Mouse (Mus musculus) embryonic facial prominence, embryonic 12.5 days (tissue): ENCODE data around the gene Lrrc4c. TPM values are rescaled to one million over a fixed set of nuclear protein-coding genes. Genes with fewer than 3 reads are reported as not detected.

Source experiments
- ATAC-seq: fragments of 200-750 bp; cut with Nextera tagmentation; 2 replicates; pipeline ENCODE4 v1.8.0; 2017; ENCODE audit not compliant: insufficient number of reproducible peaks, insufficient read depth, low FRiP score, low TSS enrichment
- H3K27ac ChIP-seq: fragments of 300-500 bp; sonication (generic); 2 replicates; pipeline ENCODE4 v1.5.1; 2016; ENCODE audit warnings: mild to moderate bottlenecking
- H3K27me3 ChIP-seq: fragments of 300-500 bp; sonication (generic); 2 replicates; pipeline ENCODE4 v1.6.1; 2016; ENCODE audit warnings: mild to moderate bottlenecking, moderate library complexity
- H3K36me3 ChIP-seq: fragments of 300-500 bp; sonication (generic); 2 replicates; pipeline ENCODE4 v1.6.1; 2016; ENCODE audit warnings: mild to moderate bottlenecking
- H3K4me1 ChIP-seq: fragments of 300-500 bp; sonication (generic); 2 replicates; pipeline ENCODE4 v1.6.1; 2016
- H3K4me2 ChIP-seq: fragments of 300-500 bp; sonication (generic); replicated peaks from 2 replicates; pipeline ENCODE4 v1.6.1; 2016; ENCODE audit warnings: mild to moderate bottlenecking, moderate library complexity
- H3K4me3 ChIP-seq: fragments of 300-500 bp; sonication (generic); 2 replicates; pipeline ENCODE4 v1.5.1; 2016; ENCODE audit warnings: mild to moderate bottlenecking
- H3K9ac ChIP-seq: fragments of 300-500 bp; sonication (generic); 2 replicates; pipeline ENCODE4 v1.6.1; 2016; ENCODE audit warnings: mild to moderate bottlenecking, moderate library complexity
- H3K9me3 ChIP-seq: fragments of 300-500 bp; sonication (generic); 2 replicates; pipeline ENCODE4 v1.6.1; 2016; ENCODE audit warnings: mild to moderate bottlenecking, moderate library complexity
- WGBS: fragments of 180-500 bp; shearing (Covaris S2); methylation state at CpG from one replicate; pipeline ENCODE4 v1.1.7; 2016; 5-methylcytosine and 5-hydroxymethylcytosine counted together
- polyA plus RNA-seq: library from polyadenylated mRNA; unstranded; fragments of >200 nt; fragmentation: Nextera tagmentation; extraction: Ambion mirVana; gene quantifications from 2 replicates; pipeline ENCODE4 v1.2.1, GENCODE M21; 2016

Gene Lrrc4c
- polyA plus RNA-seq, 1 experiment from 2014 or later: 4.0 TPM

GRCm38 (mm10) chr2:96573755-96574154 is 255.8 kb downstream of the Lrrc4c start:
- Histone ChIP-seq H3K9me3 (no peaks in the 10 kb centered on the region), H3K4me2 (no peak overlapping the region), H3K36me3 (no peaks in the 10 kb centered on the region), H3K27ac (no peak overlapping the region), H3K27me3 (no peaks in the 10 kb centered on the region), H3K4me3 (no peak overlapping the region), H3K9ac (no peak overlapping the region), H3K4me1 (no peaks in the 10 kb centered on the region)
- ATAC-seq: no peak
- WGBS: 84% methylated on average over 2 of the region's 2 CpGs

GRCm38 (mm10) chr2:96577701-96578100 is 259.7 kb downstream of the Lrrc4c start:
- Histone ChIP-seq H3K27ac (no peak overlapping the region), H3K9ac (no peak overlapping the region), H3K4me2 (no peak overlapping the region), H3K27me3 (no peaks in the 10 kb centered on the region), H3K4me1 (no peaks in the 10 kb centered on the region), H3K9me3 (no peaks in the 10 kb centered on the region), H3K4me3 (no peak overlapping the region), H3K36me3 (no peaks in the 10 kb centered on the region)
- no peak for ATAC-seq
- WGBS: 87% methylated on average over 8 of the region's 8 CpGs

GRCm38 (mm10) chr2:96580136-96580733 is 262.3 kb downstream of the Lrrc4c start:
- no peak for ATAC-seq
- H3K9me3 ChIP-seq: no peaks in the 10 kb centered on the region
- H3K27ac ChIP-seq: no peak overlapping the region
- no peak overlapping the region for H3K9ac ChIP-seq
- no peak overlapping the region for H3K4me3 ChIP-seq
- no peaks in the 10 kb centered on the region for H3K27me3 ChIP-seq
- no peaks in the 10 kb centered on the region for H3K36me3 ChIP-seq
- H3K4me1 ChIP-seq: no peaks in the 10 kb centered on the region
- no peak overlapping the region for H3K4me2 ChIP-seq
- WGBS: 85% methylated on average over 1 of the region's 1 CpGs

GRCm38 (mm10) chr2:96585665-96586064 is 267.7 kb downstream of the Lrrc4c start:
- Histone ChIP-seq H3K36me3 (no peaks in the 10 kb centered on the region), H3K4me1 (no peaks in the 10 kb centered on the region), H3K9ac (no peak overlapping the region), H3K9me3 (no peaks in the 10 kb centered on the region), H3K4me2 (no peak overlapping the region), H3K27me3 (no peaks in the 10 kb centered on the region), H3K27ac (no peak overlapping the region), H3K4me3 (no peak overlapping the region)
- WGBS: 8% methylated on average over 4 of the region's 4 CpGs
- 0 out of 2 replicates have a peak, but pooled peaks have one; percentile 64 for ATAC-seq

- H3K36me3 ChIP-seq: no peaks in the 10 kb centered on the region
- no peak overlapping the region for H3K4me3 ChIP-seq
- no peak overlapping the region for H3K4me2 ChIP-seq
- no peak for ATAC-seq
- no peaks in the 10 kb centered on the region for H3K4me1 ChIP-seq
- H3K27ac ChIP-seq: no peak overlapping the region
- no peak overlapping the region for H3K9ac ChIP-seq
- no peaks in the 10 kb centered on the region for H3K9me3 ChIP-seq
- no peaks in the 10 kb centered on the region for H3K27me3 ChIP-seq
- 93% methylated on average over 3 of the region's 3 CpGs for WGBS
These were observed 286.8 kb downstream of the Lrrc4c start for GRCm38 (mm10) chr2:96604801-96605200.

DNA sequence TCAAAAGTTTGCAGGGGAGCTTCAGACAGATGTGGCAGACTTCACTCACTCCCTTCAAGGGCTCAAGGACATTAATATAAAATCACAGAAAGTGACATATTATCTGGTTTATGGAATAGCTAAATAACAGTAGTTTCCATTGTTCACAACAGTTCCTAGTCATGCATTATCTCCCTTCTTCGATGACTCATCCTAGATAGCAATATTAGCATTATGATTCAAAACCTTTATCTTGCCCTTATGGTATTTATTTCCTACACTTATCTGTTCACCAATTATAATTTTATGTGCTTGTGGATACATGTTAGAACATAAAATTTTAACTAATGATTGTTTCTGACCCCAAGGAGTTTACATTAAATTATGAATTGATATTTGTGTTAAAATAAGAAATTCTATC is 296.2 kb downstream of the Lrrc4c start:
- H3K4me2 ChIP-seq: no peak overlapping the region
- no peak overlapping the region for H3K9ac ChIP-seq
- 88% methylated on average over 1 of the region's 1 CpGs for WGBS
- no peaks in the 10 kb centered on the region for H3K27me3 ChIP-seq
- H3K27ac ChIP-seq: no peak overlapping the region
- no peak for ATAC-seq
- no peaks in the 10 kb centered on the region for H3K36me3 ChIP-seq
- H3K4me1 ChIP-seq: no peaks in the 10 kb centered on the region
- H3K4me3 ChIP-seq: no peak overlapping the region
- no peaks in the 10 kb centered on the region for H3K9me3 ChIP-seq

DNA sequence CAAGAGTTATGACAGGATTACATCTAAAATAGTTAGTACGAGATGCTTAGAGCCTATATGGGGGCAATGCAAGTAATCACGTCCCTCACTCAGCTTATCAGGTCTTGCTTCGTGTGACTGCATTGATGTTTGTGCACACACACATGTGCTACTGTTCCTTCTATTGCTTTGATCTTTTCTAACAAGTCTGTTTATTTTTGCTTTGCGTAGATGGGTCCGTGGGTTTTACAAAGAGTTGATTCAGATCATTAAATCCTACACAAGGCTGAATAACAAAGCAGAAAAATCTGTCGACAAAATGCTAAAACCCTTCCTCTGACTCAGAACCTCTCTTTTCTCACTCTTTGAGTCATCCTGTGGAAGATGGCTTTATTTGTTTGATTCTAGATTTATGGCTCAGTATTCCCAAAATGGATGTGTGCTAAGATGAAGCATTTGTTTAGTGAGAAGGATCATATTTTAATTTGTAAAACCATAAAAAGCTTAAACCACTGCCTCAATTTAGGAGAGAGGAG is 300.8 kb downstream of the Lrrc4c start:
- 63% methylated on average over 6 of the region's 6 CpGs for WGBS
- H3K27me3 ChIP-seq: no peaks in the 10 kb centered on the region

GRCm38 (mm10) chr2:96667113-96667512 is 349.1 kb downstream of the Lrrc4c start:
- no peaks in the 10 kb centered on the region for H3K4me1 ChIP-seq
- no peak overlapping the region for H3K4me2 ChIP-seq
- WGBS: 44% methylated on average over 4 of the region's 4 CpGs
- H3K9me3 ChIP-seq: no peaks in the 10 kb centered on the region
- no peaks in the 10 kb centered on the region for H3K27me3 ChIP-seq
- H3K27ac ChIP-seq: no peak overlapping the region
- no peak for ATAC-seq
- no peak overlapping the region for H3K4me3 ChIP-seq
- no peak overlapping the region for H3K9ac ChIP-seq
- H3K36me3 ChIP-seq: no peaks in the 10 kb centered on the region

More for the DNA sequence above, 300.8 kb downstream of the Lrrc4c start:
- Histone ChIP-seq H3K27ac (no peak overlapping the region), H3K4me3 (no peak overlapping the region), H3K4me1 (no peaks in the 10 kb centered on the region), H3K9ac (no peak overlapping the region), H3K9me3 (no peaks in the 10 kb centered on the region), H3K36me3 (no peaks in the 10 kb centered on the region), H3K4me2 (no peak overlapping the region)
- ATAC-seq: no peak

DNA sequence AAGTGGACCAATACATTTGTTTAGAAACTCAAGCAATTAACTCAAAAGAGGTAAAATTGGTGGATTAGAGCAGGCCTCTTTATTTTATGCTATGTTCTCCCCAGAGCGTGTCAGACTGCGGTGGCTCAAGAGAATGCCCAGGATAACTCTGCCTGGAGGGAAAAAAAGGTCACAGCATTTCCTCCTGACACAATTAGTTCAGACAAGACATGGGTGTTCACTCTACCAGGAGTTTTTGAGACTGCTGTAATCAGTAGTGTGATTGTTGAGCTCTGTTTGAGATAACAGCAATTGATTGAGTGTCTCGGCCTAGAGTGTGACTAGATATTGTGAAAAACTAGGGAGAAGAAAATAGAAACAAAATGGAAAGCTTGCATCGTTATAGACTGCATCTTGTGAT is 363.8 kb downstream of the Lrrc4c start:
- no peaks in the 10 kb centered on the region for H3K9me3 ChIP-seq
- no peak overlapping the region for H3K9ac ChIP-seq
- no peaks in the 10 kb centered on the region for H3K36me3 ChIP-seq
- no peak overlapping the region for H3K4me3 ChIP-seq
- H3K27ac ChIP-seq: no peak overlapping the region
- WGBS: 41% methylated on average over 4 of the region's 4 CpGs
- no peaks in the 10 kb centered on the region for H3K4me1 ChIP-seq
- no peak for ATAC-seq
- H3K4me2 ChIP-seq: no peak overlapping the region
- no peaks in the 10 kb centered on the region for H3K27me3 ChIP-seq

DNA sequence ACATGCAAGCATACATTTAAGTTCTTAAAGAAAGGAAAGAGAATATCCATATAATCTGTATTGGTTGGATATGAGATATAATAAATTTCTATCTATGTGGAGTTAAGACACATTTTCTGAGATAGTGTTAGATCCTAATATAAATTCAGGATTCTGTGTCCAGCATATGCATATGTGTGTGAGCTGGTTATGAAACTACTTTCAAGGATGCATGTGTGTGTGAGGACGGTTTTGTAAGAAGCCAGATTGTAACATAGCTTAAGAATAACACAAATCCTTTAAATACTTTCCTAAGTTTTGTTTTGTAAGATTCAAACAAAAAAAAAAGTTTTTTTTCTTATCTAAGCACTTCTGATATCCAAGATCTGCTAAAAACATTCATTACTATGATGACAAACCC is 367.4 kb downstream of the Lrrc4c start:
- Histone ChIP-seq H3K9me3 (no peaks in the 10 kb centered on the region), H3K36me3 (no peaks in the 10 kb centered on the region), H3K9ac (no peak overlapping the region), H3K4me1 (no peaks in the 10 kb centered on the region), H3K27me3 (no peaks in the 10 kb centered on the region), H3K4me2 (no peak overlapping the region), H3K27ac (no peak overlapping the region), H3K4me3 (no peak overlapping the region)
- WGBS: 61% methylated on average over 1 of the region's 1 CpGs
- no peak for ATAC-seq

GRCm38 (mm10) chr2:96705004-96705403 is 387.0 kb downstream of the Lrrc4c start:
- Histone ChIP-seq H3K36me3 (no peaks in the 10 kb centered on the region), H3K9ac (no peak overlapping the region), H3K4me1 (no peaks in the 10 kb centered on the region), H3K4me3 (no peak overlapping the region), H3K27me3 (no peaks in the 10 kb centered on the region), H3K27ac (no peak overlapping the region), H3K9me3 (no peaks in the 10 kb centered on the region), H3K4me2 (no peak overlapping the region)
- WGBS: 39% methylated on average over 3 of the region's 3 CpGs
- ATAC-seq: no peak

DNA sequence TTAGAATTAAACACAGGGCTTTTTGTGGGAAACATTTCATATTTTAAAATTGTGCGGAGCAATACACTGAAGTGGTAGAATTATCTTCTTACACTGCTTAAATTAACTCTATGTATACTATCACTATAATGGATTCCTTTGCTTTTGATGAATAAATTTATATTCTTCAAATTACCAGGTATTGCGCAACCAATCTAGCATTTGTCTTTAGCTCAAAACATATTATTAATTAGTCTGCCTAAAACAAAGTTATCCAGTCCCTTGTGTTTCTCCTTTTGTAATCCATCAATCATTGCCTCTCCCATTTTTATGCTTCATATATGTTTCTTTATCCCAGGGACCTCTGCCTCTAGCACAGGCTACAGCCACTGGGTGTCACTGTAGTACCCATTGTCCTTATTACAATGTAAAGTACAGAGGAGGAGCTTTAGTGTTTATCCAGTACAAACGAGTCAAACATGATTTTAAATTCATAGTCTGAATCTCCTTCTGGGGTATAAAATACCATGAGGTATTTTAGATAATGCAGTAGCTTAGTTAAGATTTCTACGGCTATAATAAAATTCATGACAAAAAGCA is 389.9 kb downstream of the Lrrc4c start:
- H3K9ac ChIP-seq: no peak overlapping the region
- H3K27ac ChIP-seq: no peak overlapping the region
- H3K9me3 ChIP-seq: no peaks in the 10 kb centered on the region
- 59% methylated on average over 4 of the region's 4 CpGs for WGBS
- ATAC-seq: no peak
- no peak overlapping the region for H3K4me2 ChIP-seq
- H3K27me3 ChIP-seq: no peaks in the 10 kb centered on the region
- H3K4me1 ChIP-seq: no peaks in the 10 kb centered on the region
- no peak overlapping the region for H3K4me3 ChIP-seq
- H3K36me3 ChIP-seq: no peaks in the 10 kb centered on the region
